Mouse (Mus musculus) brain, embryonic 14.5 days (tissue): Measurements from ENCODE around the gene Hoxa5. TPM values are rescaled to one million over a fixed set of nuclear protein-coding genes. Genes with fewer than 3 reads are reported as not detected.

Source experiments
- DNase-seq: peaks from one replicate; pipeline ENCODE4 v3.0.0-alpha.2; 2011; ENCODE audit warnings: low read depth
- CTCF ChIP-seq: fragments of 200-500 bp; IDR thresholded peaks from 2 replicates; pipeline ENCODE4 v1.5.1; 2012; ENCODE audit warnings: inconsistent platforms, mild to moderate bottlenecking, moderate library complexity, borderline replicate concordance; ENCODE audit not compliant: insufficient read depth, insufficient read length; ENCODE audit errors: extremely low read depth
- POLR2A ChIP-seq: fragments of 200-500 bp; IDR thresholded peaks from 2 replicates; pipeline ENCODE4 v1.6.1; 2012; ENCODE audit warnings: mild to moderate bottlenecking, inconsistent platforms, borderline replicate concordance; ENCODE audit not compliant: poor library complexity, insufficient read depth, insufficient read length, severe bottlenecking; ENCODE audit errors: extremely low read depth
- polyA plus RNA-seq: library from polyadenylated mRNA; depleted of rRNA; stranded (reverse); fragments of >200 nt; gene quantifications from 2 replicates; pipeline ENCODE4 v1.2.3, GENCODE M21; 2012

The Hoxa5 gene
- polyA plus RNA-seq, 1 experiment = 47.1 TPM

DNA sequence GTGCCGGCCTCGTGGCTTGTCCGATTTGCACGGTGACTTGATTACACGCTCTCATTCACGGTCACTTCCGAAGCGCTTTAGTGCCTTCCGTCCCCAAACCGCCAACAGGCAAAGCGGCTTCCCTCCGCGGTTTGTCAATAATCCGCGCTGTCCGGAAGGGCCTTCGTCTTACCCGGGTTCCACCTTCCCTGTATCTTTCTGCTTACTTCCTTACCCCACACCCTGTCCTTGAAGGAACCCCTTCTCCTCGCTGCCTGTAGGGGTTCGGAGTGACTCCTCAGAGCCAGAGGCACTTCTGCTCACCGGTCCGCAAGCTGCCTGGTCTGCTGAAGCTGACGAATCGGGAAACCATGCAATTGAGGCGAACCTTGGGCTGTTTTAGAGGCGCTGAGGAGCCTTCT lies 42.0 kb upstream of the Hoxa5 start:
- TF ChIP-seq CTCF = no peak
- no peak for TF ChIP-seq POLR2A
- peak; percentile 39 for DNase-seq

- TF ChIP-seq POLR2A = no peak
- TF ChIP-seq CTCF = no peak
- DNase-seq = no peak
Measured at GRCm38 (mm10) chr6:52245757-52246142, 41.4 kb upstream of the Hoxa5 start, which contains the start of gene Hoxa11. Hoxa11 (minus strand) TSS chr6:52245810.

GRCm38 (mm10) chr6:52245040-52245756 lies 40.8 kb upstream of the Hoxa5 start:
- no peak for TF ChIP-seq CTCF
- TF ChIP-seq POLR2A = no peak
- no peak for DNase-seq

GRCm38 (mm10) chr6:52244471-52245039 lies 40.2 kb upstream of the Hoxa5 start:
- DNase-seq = no peak
- TF ChIP-seq POLR2A (no peak), CTCF (no peak)

GRCm38 (mm10) chr6:52243681-52244121 lies 39.3 kb upstream of the Hoxa5 start:
- DNase-seq = no peak
- TF ChIP-seq POLR2A = no peak
- no peak for TF ChIP-seq CTCF

- TF ChIP-seq POLR2A = no peak
- no peak for DNase-seq
Measured at GRCm38 (mm10) chr6:52242801-52243332, 38.5 kb upstream of the Hoxa5 start.

- no peak for TF ChIP-seq POLR2A
- no peak for TF ChIP-seq CTCF
- DNase-seq = no peak
Measured at GRCm38 (mm10) chr6:52241001-52241621, 36.7 kb upstream of the Hoxa5 start.

GRCm38 (mm10) chr6:52240389-52241000 lies 36.1 kb upstream of the Hoxa5 start, which contains the start of gene Hoxa10:
Hoxa10 (minus strand) TSS chr6:52240854.
- DNase-seq = peak; percentile 82
- TF ChIP-seq POLR2A = no peak
- TF ChIP-seq CTCF = peak; percentile 87

- TF ChIP-seq CTCF = no peak
- TF ChIP-seq POLR2A = no peak
- DNase-seq = no peak
Measured at GRCm38 (mm10) chr6:52239625-52240388, 35.4 kb upstream of the Hoxa5 start.

DNA sequence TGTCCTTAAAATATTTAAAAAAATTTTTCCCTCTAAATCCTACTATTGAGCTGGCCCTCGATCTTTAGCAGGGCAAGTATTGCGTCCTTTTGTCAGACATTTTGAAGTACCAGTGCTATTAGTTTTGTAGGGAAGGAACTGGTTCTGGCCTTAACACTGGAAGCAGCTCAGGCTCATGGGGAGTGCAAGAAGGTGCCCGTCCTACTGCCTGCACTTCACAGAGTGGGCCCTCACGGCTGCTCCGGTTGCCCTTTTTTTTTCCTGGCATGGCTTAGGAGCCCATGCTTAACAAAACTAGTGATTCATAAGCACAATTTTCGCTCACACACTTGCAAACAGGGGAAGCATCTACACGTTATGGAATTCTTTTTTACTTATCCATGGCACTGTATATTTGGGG lies 34.6 kb upstream of the Hoxa5 start:
- DNase-seq = no peak
- TF ChIP-seq POLR2A (no peak), CTCF (no peak)

DNA sequence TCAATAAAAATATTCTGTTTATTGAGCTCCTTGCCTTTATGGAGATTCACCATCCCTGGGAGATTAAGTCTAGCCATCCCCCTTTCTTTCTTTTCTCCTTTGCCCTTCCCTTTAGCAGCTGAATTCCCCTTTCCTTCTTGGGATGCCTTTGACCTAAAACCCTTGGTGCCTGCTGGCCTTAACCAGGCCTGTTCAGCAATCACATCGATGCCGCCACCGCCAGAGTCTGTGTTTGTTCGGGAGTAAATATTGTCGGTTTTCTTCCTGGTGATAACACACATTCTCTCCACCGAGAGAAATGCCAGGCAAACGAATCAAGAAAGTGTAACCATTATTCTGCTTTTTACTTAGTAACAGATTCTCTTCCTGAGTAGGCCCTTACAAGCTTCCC lies 33.8 kb upstream of the Hoxa5 start:
- no peak for DNase-seq
- TF ChIP-seq CTCF (no peak), POLR2A (no peak)
